Mouse (Mus musculus): Measurements from ENCODE around the gene Depdc7. TPM values are rescaled to one million over a fixed set of nuclear protein-coding genes. Genes with fewer than 3 reads are reported as not detected.

The Depdc7 gene
- 1.7 TPM for polyA plus RNA-seq (2014; fragmentation: Illumina TruSeq; extraction: RNeasy Lipid Tissue Mini Kit (QIAGEN cat#74804); ENCODE audit: insufficient read depth, low read depth, low replicate concordance)

DNA sequence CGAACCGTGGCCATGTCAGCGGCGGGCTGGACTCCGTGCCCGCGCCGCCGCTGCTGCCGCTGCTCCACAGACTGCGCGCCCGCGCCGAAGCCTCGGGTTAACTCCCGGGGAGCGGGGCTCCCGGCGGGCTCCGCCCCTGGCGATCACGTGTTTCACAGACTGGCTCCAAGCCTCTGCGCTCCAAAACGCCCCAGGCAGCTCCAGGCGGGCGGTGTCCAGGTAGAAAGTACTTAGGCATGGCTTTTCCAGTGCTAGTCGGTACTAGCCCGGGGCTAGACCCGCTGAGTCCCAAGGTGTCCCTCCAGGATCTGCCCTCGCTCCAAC is at the start of gene Depdc7:
Gene Depdc7 (minus strand): TSS at position 138 of the 324 bp plus-strand sequence.

DNA sequence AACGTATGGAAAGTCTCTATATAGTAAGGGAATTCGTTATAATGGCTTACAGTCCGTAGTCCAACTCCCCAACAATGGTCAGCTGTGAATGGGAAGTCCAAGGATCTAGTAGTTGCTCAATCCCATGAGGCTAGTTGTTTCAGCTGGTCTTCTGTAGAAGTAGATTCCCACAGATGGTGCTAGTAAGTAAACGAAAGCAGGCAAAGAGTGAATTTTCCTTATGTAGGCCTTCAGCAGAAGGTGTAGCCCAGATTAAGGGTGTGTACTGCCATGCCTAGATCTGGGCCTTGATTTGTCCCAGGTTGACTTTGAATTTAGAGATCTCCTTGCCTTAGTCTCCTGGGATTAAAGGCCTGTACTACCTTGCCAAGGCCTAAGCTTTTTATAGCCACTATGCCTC is 26.4 kb downstream of the Depdc7 start, which contains the start of gene Pin1rt1:
Gene Pin1rt1 (minus strand): TSS at position 101 of the 400 bp plus-strand sequence.

DNA sequence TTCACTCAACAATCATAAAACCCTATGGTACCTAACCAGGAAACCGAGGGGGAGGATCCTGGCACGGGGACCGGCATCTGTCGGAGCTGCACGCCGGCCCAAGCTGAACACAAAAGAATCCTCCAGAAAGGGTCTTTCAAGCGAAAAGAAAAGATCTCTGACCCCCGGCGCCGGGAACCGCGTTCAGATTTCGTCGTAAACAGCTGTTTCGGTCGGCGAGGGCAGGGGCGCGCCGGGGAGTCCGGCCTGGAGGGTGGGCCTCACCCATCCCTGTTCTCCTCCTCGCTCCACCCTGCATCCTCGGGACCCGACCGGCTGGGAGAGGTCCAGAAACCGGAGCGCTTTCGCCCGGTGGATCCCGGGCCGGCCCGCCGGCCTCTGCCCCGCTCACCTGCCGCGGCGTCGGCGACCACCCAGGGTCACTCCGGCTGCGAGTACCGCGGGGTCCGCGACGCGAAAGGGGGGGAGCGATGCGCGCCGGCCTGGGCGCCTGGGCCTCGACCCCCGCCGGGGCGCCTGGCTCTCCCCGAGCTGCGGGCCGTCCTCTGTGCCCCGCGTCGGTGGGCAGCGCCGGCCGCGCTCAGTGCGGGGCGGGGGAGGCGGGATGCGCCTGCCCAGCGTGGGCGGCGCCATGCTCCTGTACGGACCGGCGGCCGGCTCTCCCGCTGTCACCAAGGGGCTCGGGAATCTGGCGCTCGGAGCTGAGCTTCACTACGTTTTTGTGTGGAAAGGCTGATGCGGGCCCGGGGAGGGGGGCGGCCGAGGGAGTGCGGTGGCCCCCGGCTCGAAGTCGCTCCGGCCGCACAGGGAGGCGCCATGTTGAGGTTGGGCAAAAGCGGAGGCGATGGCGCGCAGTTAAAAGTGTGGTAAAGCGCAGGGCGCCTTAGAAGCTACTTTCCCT is 30.8 kb downstream of the Depdc7 start, which contains the start of gene Tcp11l1:
Gene Tcp11l1 (minus strand): TSS at position 585 of the 901 bp plus-strand sequence.

Other genes with a start within 250 kb of the Depdc7 start
- gene Hipk3, start 248.4 kb downstream of the Depdc7 start, polyA plus RNA-seq (2014; fragmentation: Illumina TruSeq; extraction: RNeasy Lipid Tissue Mini Kit (QIAGEN cat#74804); ENCODE audit: insufficient read depth, low read depth, low replicate concordance), result 26.0 TPM
- 13.4 TPM for gene Cstf3, start 152.4 kb downstream of the Depdc7 start, polyA plus RNA-seq (2014; fragmentation: Illumina TruSeq; extraction: RNeasy Lipid Tissue Mini Kit (QIAGEN cat#74804); ENCODE audit: insufficient read depth, low read depth, low replicate concordance)
- 3.8 TPM for gene Tcp11l1, start 30.7 kb downstream of the Depdc7 start, polyA plus RNA-seq (2014; fragmentation: Illumina TruSeq; extraction: RNeasy Lipid Tissue Mini Kit (QIAGEN cat#74804); ENCODE audit: insufficient read depth, low read depth, low replicate concordance)
- not detected for gene Pin1rt1, start 26.5 kb downstream of the Depdc7 start, polyA plus RNA-seq (2014; fragmentation: Illumina TruSeq; extraction: RNeasy Lipid Tissue Mini Kit (QIAGEN cat#74804); ENCODE audit: insufficient read depth, low read depth, low replicate concordance)
- gene Qser1, start 73.9 kb upstream of the Depdc7 start, polyA plus RNA-seq (2014; fragmentation: Illumina TruSeq; extraction: RNeasy Lipid Tissue Mini Kit (QIAGEN cat#74804); ENCODE audit: insufficient read depth, low read depth, low replicate concordance), result 3.4 TPM
- 0.43 TPM for gene Prrg4, start 107.0 kb upstream of the Depdc7 start, polyA plus RNA-seq (2014; fragmentation: Illumina TruSeq; extraction: RNeasy Lipid Tissue Mini Kit (QIAGEN cat#74804); ENCODE audit: insufficient read depth, low read depth, low replicate concordance)
- gene Ccdc73, start 124.9 kb upstream of the Depdc7 start, polyA plus RNA-seq (2014; fragmentation: Illumina TruSeq; extraction: RNeasy Lipid Tissue Mini Kit (QIAGEN cat#74804); ENCODE audit: insufficient read depth, low read depth, low replicate concordance), result 9.3 TPM

Measured in lung, adult 10 weeks (tissue).